Mouse (Mus musculus) lung, adult 18-20 months (tissue): ENCODE data around the gene Cacna1s.

Experiments used
- DNase-seq, 2 experiments: peaks; one replicate each; pipeline ENCODE4 v3.0.0; 2022; ENCODE audit warnings: mixed read lengths in 2 of 2

Gene Cacna1s

DNA sequence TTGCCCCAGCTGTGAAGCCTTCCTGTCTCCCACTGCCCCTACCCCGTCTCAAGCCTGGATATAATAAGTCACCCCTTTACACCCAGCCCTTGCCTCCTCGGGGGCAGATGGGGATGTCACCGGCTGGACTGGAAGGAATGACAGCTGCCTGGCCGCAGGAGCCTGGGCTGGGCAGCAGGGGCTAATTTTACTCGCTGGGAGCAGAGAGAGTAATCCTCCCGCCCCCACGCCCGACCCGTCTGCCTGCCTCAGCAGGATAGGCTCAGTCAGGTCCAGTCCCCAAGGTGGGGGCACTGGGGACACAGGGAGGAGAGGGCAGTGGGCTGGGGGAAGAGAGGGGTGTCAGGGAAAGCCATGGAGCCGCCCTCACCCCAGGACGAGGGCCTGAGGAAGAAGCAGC, at the start of gene Cacna1s:
TSS of gene Cacna1s (plus strand) at position 204 of the 400 bp plus-strand sequence.
- no peak for DNase-seq

DNA sequence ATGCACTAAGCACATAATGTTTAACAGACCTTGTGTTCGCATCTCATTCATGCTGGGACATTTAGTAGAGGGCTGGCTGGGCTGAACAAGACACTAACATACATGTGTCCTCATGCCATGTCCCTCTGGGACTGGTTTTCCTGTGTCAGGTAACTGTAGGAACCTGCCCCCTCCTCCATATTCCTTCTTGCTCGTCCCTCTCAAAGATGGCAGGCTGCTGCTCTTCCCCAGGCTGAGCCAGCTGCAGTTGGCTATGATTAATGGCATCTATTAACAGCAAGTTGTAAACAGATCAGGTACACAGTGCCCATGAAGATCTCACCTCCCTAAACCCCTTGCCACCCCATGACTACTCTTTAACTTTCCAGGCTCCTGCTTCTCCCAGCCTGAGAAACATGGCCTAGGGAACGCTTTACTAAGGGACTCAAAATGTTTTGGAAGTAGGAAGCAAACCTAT, 46.2 kb upstream of the Cacna1s start, which contains the start of gene Igfn1:
TSS of gene Igfn1 (minus strand) at position 51 of the 457 bp plus-strand sequence.
- no peak for DNase-seq

DNA sequence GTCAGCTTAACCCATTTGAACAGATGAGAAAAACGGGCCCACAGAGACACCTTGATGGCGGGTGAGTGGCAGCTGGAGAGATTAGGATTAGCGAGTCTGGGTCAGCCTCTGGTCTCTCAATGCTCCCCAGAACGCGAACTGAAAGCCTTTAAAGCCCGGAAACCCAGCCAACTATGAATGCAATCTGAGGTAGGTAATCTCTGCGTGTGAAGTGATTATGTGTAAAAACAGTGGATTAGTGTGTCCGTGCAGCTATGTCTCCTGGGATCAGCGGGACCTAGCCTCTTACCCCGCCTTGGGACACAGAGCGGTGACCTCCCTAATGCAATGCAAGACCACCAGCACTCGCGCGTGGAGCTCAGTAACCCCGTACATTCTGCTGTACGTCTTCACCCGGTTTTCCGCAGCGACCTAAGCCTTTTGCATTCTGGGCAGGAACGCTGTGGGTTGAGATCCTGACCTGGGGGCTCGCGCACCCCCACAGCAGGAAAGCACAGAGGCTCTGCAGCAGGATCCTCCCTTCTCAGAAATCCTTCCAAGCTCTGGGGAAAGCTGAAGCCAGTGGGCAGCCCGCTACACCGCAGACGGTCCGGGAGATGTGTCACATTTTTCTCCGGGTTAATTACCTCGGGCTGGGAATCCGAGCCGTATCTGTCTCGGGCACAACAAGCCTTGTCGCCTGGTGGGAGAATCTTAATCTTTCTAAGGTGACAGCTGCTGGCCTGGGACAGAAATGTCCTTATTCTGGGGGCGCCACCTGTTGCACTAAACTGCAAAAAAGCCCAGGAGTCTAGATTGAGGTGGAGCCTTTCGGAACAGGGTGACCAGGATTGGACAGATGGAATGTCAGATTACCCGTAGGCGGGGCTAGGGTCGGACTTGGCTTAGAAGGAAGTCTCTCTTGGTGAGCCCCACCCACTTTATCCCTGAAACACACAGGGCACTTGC, 45.1 kb upstream of the Cacna1s start, which contains the start of gene Tmem9:
TSS of gene Tmem9 (plus strand) at position 940 of the 948 bp plus-strand sequence.
- peak; percentile 91 to 93 for DNase-seq

DNA sequence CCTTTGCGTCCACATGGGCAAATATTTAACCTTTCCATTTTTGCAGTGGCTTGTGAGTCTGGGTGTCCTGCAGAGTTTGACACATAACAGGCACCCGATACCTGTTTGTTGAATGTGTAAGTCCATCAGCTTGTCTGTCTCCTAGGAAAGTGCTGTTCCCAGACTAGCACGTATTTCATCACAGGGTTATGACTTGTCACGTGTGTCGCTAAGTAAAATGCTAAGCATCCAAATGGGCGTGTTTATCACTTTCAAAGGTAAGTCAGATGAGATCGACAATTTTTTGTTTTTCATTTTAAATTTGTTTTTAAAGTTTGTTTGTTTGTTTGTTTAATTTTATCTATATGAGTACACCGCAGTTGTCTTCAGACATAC, 44.4 kb upstream of the Cacna1s start:
- no peak for DNase-seq

DNA sequence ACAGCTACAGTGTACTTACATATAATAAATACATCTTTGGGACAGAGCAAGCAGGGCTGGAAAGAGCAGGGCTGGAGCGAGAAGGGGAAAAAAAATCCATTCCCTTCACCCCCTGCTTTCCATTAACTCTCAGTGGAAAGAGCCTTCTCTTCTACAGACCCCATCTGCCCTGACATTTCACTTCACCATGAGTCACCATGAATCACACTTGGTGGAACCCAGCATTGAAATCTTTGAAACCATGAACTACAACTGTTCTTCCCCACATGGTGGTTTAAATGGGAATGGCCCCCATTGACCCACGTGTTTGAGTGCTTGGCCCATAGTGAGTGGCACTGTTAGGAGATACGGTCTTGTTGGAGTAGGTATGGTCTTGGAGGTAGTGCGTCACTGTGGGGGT, 42.3 kb upstream of the Cacna1s start:
- DNase-seq = no peak

DNA sequence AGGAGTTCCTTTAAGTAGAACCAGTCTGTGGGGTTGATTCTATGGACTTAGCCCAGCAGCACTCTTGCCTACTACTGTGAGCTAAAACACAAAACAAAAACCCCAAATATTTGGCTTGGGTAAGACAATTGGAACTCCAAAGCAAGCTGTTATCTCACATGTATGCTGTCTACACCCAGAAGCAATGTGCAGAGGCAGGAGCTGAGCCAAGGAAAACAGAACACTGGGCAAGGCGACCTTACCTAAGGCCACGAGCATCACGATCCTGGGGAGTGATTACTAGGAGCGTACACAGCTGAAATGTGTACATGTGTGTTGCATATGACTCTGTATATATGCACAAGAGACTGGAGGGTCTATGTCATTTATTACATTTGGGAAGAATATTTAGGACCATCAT, 39.0 kb upstream of the Cacna1s start:
- no peak for DNase-seq

DNA sequence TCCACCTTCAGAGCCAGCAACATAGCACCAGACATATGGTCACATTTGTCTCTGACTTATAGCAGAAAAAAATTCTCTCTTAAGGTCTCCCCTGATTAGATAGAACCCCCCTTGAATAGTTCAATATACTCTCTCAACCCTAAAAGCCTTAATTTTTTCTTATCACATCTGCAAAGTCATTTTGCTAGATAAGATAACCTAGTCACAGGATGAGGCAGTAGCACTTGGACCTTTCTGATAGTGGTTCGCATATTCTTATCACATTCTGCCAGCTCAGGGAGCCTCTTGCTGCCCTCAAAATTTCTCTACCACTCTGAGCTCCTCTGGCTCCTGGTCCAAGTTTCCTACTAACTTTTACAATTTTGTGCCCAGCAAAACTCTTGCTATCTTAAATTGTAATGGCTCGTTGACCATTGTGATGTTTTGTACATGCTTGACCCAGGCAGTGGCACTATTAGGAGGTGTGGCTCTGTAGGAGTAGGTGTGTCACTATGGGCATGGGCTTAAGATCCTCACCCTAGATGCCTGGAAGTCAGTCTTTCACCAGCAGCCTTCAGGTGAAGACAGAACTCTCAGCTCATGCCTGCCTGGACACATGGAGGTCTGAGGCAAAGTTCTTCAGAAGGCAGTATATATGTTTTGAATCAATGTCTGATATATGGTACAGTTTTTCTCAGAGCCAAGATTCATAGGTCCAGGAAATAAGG, 37.6 kb upstream of the Cacna1s start:
- no peak for DNase-seq

DNA sequence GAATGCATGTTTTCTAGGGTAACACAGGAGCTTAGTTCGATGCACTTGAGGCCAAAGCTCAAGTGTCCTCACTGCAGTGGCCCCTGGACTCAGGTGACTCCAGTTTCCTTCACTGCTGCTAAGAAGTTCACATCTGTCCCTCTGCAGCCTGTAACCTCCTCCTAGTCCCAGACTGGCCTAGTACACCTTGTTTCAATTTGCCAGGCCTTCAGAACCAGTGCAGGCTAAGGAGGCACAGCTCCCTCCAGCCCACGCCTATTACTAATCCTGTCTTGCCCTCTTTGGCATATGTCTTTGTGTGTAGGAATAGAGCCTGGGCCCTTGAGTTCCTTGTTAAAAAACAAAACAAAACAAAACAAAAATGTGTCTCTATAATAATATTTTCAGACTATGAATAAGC, 35.2 kb upstream of the Cacna1s start:
- no peak for DNase-seq

DNA sequence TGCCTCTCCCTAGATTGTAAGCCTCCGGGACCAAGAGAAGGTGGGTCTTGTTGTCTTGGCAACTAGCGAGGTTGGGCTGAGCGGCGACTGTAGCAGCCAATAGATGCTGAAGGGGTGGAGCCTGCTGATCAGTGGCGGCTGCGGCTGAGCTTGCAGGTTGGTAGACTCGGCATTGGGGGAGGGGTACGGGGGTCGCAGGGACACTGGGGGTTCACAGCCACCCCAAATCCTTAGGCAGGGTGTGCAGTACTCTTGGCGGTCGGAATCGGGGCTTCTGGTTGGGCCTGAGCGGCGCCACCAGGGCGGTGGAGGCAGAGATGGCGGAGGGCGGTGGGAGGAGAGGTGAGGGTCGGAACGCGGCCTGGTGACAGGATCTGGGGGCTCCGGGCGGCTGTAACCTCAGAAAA, 34.6 kb upstream of the Cacna1s start:
- DNase-seq = peak; percentile 92 to 94

DNA sequence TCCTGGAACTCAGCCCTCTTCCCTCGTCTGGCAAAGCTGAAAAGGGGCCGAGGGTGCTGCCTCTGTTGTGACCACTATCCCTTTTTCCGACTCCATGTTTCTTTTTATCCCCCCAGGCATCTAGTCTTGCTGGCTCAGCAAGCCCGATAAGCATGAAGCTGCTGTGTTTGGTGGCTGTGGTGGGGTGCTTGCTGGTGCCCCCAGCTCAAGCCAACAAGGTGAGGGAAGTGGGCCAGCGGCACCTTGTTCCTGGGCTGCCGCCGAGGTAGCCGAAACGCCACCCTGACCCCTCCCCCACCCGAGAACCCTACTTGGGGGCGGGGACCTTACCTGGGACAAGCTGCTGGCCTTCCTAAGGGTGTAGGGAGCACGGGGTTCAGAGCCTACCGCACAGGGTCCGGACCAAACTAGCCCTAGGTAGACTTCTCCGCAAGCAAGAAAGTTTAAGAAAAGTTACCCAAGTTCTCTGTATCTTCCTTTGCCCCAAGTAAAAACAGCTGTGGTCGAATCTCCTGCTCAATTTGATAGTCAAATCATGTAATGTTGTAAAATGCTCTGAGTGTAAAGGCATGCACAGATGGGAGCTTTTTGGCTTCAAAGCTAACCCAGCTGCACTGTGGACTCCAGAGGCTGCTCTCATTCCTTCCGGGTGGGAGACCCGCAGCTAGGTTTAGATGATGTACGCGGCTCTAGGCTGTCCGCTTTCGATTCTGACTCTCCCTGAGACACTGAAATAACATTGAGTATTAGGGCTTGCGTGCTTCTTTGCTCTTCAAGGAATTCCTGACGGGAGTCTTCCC, 34.0 kb upstream of the Cacna1s start:
- DNase-seq = peak; percentile 50 to 60

DNA sequence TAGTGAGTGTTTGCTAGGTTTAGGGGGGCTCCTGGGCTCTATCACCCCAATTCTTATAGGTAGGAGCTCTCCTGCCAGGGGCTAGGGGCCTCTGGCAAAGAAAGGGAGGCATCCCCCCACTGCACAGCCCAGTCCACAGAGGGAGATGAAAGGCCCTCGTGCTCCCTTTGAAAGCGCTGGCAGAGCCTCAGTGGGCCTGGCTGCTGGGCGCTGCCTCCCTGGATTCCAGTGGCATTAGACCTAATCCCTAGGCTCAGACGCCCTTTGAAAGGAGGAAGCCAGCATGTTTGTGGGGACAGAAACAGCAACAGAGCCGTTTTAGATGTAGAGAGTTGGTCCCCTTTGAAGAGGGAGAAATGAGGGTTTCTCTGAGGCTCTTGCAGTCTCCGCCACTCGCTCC, 22.3 kb upstream of the Cacna1s start:
- no peak for DNase-seq

DNA sequence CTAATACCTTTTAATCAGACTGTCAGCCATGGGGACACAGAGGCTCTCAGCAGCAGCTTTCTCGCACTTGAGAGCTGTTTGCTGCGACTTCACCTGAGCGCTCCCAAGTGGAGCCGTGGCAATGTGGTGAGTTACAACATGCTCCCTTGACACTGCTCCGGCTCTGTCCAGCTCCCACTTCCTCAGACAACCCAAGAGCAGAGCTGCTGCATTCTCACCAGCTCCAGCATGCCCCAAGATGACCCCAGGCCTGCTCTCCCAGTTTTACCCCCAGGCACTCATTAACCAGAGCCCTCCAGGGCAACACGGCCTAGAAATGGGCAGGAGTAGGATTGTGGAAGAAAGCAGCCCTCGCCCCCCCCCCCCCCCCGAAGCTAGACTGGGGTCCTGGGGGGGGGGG, 20.9 kb upstream of the Cacna1s start:
- no peak for DNase-seq

DNA sequence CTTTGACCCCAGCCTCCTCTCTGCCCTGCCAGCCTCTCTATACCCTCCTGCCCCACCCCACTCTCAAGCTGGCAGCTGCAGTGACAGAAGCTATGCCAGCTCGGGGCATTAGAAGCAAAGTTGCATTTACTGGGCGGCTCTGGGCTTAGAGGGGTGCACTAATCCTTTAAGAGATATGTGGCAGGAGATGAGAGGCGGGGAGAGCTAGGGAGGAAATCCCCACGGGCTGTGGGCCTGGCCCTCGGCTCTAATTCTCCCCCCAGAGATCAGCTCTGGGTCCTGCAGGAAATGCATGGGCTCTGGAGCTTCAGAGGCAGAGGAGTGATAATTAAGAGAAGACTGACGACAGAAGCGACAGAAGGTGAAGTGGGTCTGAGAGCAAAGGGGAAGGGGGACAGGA, 19.6 kb upstream of the Cacna1s start:
- no peak for DNase-seq

DNA sequence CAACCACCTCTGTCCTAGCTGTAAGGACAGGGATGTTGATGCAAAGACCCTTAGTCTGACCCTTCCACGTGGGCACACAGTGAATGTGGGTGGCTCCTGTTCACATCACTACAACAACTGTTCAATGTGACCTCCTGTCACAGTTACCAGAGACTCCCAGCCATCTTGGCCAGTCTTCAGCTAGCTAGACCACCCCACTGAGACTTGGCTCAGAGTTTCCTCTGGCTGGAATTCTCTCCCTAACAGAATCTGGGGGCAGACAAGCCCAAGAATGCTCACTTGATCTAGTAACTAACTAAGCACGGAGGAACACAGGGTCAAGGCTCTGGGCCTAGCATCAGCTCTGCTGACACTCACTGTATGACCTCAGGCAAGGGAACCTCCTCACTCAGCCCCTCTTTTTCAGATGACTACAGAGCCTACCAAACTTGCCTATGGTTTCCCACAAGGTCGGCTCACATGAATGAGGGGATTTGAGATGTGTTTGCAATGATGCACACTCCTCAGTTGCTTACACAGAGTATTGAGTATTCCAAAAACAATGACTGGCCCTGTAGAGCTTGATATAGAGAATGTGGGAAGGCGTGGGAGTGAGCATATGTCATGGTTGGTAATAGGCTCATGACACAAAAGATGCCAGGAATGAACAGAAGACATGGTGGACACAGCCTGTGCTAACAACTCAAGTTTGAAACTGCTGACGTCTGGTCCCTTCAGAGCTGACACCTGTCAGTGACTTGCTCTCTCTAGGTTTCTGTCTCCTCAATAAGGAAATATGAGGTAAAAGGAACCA, 13.6 kb upstream of the Cacna1s start:
- no peak for DNase-seq

DNA sequence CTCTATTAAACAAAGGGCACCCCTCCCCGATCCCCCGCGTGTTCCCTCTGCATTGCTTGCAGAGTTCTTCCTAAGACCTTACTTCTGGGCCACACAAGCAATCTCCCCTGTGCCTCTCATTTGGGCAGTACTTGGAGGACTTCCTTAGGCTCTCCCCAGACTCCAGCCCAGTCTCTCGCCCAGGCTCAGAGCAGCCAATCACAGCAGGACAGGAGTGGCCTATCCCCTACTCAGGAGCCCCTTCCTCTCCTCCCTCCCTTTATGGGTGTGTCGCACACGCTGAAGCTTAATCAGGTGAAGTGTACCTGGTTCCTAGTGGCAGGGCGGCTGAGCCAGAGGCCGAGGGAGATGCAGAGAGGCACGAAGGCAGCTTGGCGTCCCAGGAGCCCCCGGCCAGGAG, 12.1 kb upstream of the Cacna1s start:
- DNase-seq = no peak

DNA sequence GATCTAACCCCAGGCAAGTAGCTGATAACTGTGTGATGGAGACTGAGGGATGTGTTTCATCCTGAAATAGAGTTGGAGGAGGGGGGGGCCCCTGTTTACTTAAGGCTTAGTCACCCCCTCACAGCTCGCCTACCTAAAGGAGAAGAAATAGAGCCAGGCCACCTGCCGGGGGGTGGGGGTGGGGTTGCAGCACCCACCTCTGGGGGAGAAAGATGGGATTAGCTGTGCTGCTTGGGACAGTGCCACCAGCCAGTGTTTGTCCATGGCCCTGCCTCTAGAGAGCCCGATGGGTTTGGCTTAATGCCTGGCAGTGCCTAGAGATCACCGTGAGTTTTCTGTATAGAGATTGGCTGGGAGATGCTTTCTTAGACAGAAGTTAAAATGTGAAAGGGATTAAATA, 11.7 kb upstream of the Cacna1s start:
- DNase-seq = no peak

DNA sequence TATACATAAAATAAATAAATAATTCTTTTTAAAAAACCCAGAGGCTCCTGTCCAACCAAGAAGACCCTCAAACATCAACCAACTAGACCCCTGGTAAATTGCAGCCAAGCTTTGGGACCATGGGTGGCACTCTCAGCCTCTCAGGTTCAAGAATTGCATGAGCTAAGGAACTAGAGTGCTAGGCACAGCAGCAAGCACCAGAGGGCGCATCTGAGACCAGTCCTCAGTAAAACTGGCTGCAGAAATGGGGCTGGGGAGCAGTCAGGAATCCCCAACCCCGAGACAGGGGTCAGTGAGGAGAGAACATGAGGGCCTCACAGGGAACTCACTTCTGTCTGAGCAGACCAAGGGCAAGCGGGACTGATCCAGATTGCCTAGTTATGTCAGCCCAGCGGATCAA, 6.8 kb upstream of the Cacna1s start:
- DNase-seq = peak; percentile 30 to 33

DNA sequence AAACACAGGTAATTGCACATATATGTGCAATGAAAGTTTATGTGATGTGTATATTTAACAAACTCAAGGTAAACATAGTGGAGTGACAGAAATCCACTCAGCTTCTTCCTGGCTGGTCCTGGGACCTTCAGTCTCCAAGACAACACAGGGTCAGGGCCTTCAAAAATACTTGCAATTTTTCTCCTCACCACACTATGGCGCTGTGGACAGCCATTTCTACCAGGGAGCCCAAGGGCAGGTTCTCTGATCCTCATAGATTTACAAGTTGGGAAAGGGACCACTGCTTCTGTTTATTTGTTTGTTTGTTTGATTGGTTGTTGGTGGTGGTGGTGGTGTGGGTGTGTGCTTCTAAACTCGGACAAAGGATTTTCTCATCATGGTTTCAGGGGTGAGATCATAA, 5.1 kb upstream of the Cacna1s start:
- no peak for DNase-seq

DNA sequence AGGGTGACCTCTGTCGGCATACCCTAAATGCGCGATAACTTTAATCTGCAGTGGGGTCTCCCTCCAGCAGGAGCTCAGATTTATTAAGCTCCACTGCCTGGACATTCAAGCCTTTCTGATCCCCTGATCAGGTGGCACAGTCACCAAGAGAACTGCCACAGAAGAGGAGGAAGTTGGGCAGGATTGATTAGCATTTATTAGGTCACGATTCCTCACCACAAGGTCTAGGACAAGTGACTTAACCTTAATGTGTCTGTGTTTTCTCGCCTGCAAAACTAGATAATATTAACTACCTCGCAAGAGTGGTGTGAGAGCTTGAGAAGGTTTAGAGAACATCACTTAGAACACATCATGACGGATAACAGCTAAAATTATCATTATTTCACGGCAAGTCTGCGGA, 4.7 kb upstream of the Cacna1s start:
- no peak for DNase-seq

DNA sequence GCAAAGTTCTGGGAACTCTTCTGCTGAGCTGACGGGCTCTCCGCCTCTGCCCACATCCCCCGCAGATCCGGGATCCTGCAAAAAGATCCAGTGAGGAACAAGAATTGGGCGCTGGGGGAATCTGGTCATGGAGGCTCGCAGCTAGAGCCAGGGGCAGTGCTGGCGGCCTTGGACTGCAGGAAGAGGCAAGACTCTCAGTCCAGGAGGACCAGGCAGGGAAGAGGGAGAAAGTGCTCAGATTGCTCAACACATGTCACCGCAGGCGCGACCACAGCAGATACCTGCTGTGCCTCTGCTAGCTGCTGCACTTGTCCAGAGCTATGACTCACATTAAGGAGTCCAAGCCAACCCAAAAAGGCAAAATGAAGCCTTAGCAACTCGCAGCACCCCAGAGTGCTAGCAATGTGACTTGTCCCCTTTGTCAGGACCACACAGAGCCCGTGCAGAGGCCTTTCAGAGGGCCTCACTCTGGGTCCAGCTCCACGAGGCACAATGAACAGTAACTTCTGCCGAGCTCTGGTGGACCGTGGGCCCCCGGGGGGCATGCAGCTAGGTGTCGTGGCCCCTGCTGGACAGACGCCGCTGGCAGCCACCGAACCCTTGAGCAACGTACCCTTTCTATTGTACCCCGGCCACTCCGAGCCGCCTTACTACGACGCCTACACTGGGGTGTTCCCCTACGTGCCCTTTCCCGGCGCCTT, 2.1 kb upstream of the Cacna1s start, which contains the start of gene Ascl5:
TSS of gene Ascl5 (plus strand) at position 493 of the 701 bp plus-strand sequence.
- peak; percentile 10 to 16 for DNase-seq

DNA sequence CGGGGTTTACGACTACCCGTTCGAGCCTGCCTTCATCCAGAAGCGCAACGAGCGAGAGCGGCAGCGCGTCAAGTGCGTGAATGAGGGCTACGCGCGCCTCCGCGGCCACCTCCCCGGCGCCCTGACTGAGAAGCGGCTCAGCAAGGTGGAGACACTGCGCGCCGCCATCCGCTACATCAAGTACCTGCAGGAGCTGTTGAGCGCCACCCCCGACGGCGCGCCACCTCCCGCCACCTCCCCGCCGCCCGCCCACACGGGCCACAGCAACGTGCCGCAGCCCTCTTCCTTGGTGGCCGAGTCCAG, 1.6 kb upstream of the Cacna1s start:
- peak; percentile 13 to 21 for DNase-seq

DNA sequence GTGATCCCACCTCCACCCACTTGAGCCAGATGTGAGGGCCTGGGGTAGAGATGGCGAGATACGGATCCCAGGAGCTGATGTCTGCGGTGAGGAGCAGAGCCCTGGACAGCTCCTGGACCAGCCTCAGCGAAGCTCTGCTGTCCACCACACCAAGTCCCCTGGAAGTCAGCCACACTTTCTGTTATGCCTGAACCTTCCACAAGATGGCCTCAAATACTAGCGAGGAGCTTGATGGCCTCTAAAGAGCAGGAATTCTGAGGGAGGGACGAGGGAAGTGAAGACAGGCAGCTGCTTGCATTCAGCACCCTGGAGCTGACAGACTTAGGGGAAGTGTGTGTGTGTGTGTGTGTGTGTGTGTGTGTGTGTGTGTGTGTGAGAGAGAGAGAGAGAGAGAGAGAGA, 1.1 kb upstream of the Cacna1s start:
- peak; percentile 55 to 73 for DNase-seq
